1 mouse cellular context compared by ENCODE assay signal in genomic region chr6:3998089-3998488, GRCm38 (mm10).
TF ChIP-seq lines count a peak whose summit lies in the region.

No protein-coding gene starts in this region.

TF ChIP-seq in myocyte, 11 proteins besides CTCF, POLR2A, EP300 and RAD21 (continued from another document):
- TF ChIP-seq SRF (IDR thresholded peaks at IDR 0.05; ENCODE audit: control insufficient read depth, insufficient read length, low read depth), result no peak
